ENCODE assay signal across 8 mouse cellular contexts in the genomic region with DNA sequence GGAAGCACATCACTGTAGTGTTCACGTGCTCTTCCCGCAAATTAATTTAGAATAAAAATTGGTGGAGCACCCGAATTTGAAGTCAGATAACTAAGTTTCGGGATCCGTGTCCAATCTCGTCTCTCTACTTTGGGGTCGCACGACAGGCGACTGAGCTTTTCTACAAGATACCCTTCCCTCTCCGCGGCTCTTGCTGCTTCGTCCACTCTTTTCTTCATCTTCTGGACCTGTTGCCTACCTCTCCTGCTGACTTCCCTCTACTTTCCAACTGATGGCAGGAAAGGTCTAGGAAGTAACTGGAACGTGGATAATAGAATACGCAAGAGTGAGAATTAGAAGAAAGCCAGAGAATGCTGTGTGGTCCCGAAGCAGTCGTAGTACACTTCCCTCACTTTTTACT. TPM values are rescaled to one million over a fixed set of nuclear protein-coding genes. Genes with fewer than 3 reads are reported as not detected.
DNase-seq lines count a peak whose midpoint lies in the region; ATAC-seq and TF ChIP-seq lines count a peak whose summit lies in the region.

No protein-coding gene starts in this region.

- no peak for TF ChIP-seq CTCF in heart, adult 2 months (IDR thresholded peaks at IDR 0.05)
- no peak for TF ChIP-seq CTCF in E14TG2a.4 (conservative IDR thresholded peaks at IDR 0.05; ENCODE audit: low read length)
- TF ChIP-seq CTCF in forebrain, postnatal 0 days (IDR thresholded peaks at IDR 0.05; ENCODE audit: low read depth): no peak
- no peak for TF ChIP-seq CTCF in liver, embryonic 14.5 days (IDR thresholded peaks at IDR 0.05; ENCODE audit: low read depth)

- H3K27me3 ChIP-seq in heart, adult 2 months (ENCODE audit: control insufficient read depth, insufficient read depth, low read length): no peaks in the 10 kb centered on the region
- H3K27me3 ChIP-seq in E14TG2a.4 (ENCODE audit: insufficient read depth, low read length): 0 out of 2 replicates have a peak, but pooled peaks cover 3% of the 10 kb centered on the region
- peaks cover 66% of the 10 kb centered on the region for H3K27me3 ChIP-seq in forebrain, postnatal 0 days (ENCODE audit: insufficient read depth, low read length)
- peaks cover 2% of the 10 kb centered on the region; the same call in 1 of the 2 replicates for H3K27me3 ChIP-seq in liver, embryonic 14.5 days (ENCODE audit: control insufficient read depth, insufficient read depth, low read length)

- no peak for TF ChIP-seq POLR2A in heart, adult 2 months (IDR thresholded peaks at IDR 0.05; ENCODE audit: insufficient read depth, low read depth, low read length)

- no peak for TF ChIP-seq EP300 in heart, adult 2 months (IDR thresholded peaks at IDR 0.05; ENCODE audit: insufficient read depth, low read depth, low read length)
- TF ChIP-seq EP300 in liver, embryonic 14.5 days (IDR thresholded peaks at IDR 0.05; ENCODE audit: low read depth): no peak

- intact Hi-C loops in heart, adult 2 months (cut with DNase I): loop anchor here (2.0 to 10.0 kb wide), 4 partner anchors 23 to 203 kb away; a partner anchor contains a TSS

- ATAC-seq in forebrain, postnatal 0 days: no peak
- ATAC-seq in liver, embryonic 14.5 days (ENCODE audit: insufficient read depth): no peak
- ATAC-seq in cerebellum, adult (ENCODE audit: insufficient number of reproducible peaks, low FRiP score, low TSS enrichment): no peak

- WGBS in heart, adult 2 months: 16% methylated on average over 16 of the region's 16 CpGs
- WGBS in forebrain, postnatal 0 days: 2% methylated on average over 16 of the region's 16 CpGs
- WGBS in liver, embryonic 14.5 days (ENCODE audit: insufficient replicate concordance): under 1% methylated on average over 16 of the region's 16 CpGs

- H3K9ac ChIP-seq in heart, adult 2 months (ENCODE audit: low read depth, low read length): no peak overlapping the region
- no peak overlapping the region for H3K9ac ChIP-seq in forebrain, postnatal 0 days
- H3K9ac ChIP-seq in liver, embryonic 14.5 days (replicated peaks): peak overlapping the region; percentile 74

- H3K27ac ChIP-seq in heart, adult 2 months: no peak overlapping the region
- H3K27ac ChIP-seq in forebrain, postnatal 0 days (ENCODE audit: low read depth, low read length): no peak overlapping the region
- no peak overlapping the region for H3K27ac ChIP-seq in liver, embryonic 14.5 days

- DNase-seq in heart, adult 2 months: no peak
- no peak for DNase-seq in heart, adult 9 months (ENCODE audit: low spot score in 2 of 2)
- DNase-seq in forebrain, postnatal 0 days: no peak
- no peak for DNase-seq in liver, embryonic 14.5 days (ENCODE audit: low read depth in 3 of 3, low spot score in 3 of 3)
- no peak for DNase-seq in layer of hippocampus, postnatal 36 days
- DNase-seq in right cerebral cortex, postnatal 36 days (ENCODE audit: low spot score in 2 of 2): no peak

- H3K4me3 ChIP-seq in heart, adult 2 months: peak overlapping the region; percentile 55
- peak overlapping the region; percentile 84 for H3K4me3 ChIP-seq in E14TG2a.4 (replicated peaks; ENCODE audit: low read length)
- H3K4me3 ChIP-seq in forebrain, postnatal 0 days (ENCODE audit: low read depth, low read length): peak overlapping the region; percentile 35
- peak overlapping the region; percentile 71 to 78 for H3K4me3 ChIP-seq in liver, embryonic 14.5 days (ENCODE audit: insufficient read depth in 1 of 2, low read depth in 2 of 2, low read length in 2 of 2)

- peaks cover 2% of the 10 kb centered on the region; the same call in 1 of the 2 replicates for H3K4me1 ChIP-seq in heart, adult 2 months (ENCODE audit: control insufficient read depth, insufficient read depth, low read length)
- H3K4me1 ChIP-seq in E14TG2a.4 (replicated peaks; ENCODE audit: low read depth, low read length): peaks cover 42% of the 10 kb centered on the region
- peaks cover 3% of the 10 kb centered on the region; the same call in 1 of the 2 replicates for H3K4me1 ChIP-seq in forebrain, postnatal 0 days (ENCODE audit: insufficient read depth)
- H3K4me1 ChIP-seq in liver, embryonic 14.5 days (replicated peaks; ENCODE audit: control insufficient read depth in 2 of 2, insufficient read depth in 2 of 2, low read length in 1 of 2): peaks cover 6 to 30% of the 10 kb centered on the region in 2 experiments; a peak in 3 of 4 replicates

- H3K79me2 ChIP-seq in heart, adult 2 months (replicated peaks; ENCODE audit: control insufficient read depth, insufficient read depth, low read length): no peaks in the 10 kb centered on the region

- H3K36me3 ChIP-seq in heart, adult 2 months (ENCODE audit: control insufficient read depth, insufficient read depth, low read length): no peaks in the 10 kb centered on the region
- no peaks in the 10 kb centered on the region for H3K36me3 ChIP-seq in E14TG2a.4 (ENCODE audit: insufficient read depth, low read length)
- H3K36me3 ChIP-seq in forebrain, postnatal 0 days (ENCODE audit: insufficient read depth): no peaks in the 10 kb centered on the region
- no peaks in the 10 kb centered on the region for H3K36me3 ChIP-seq in liver, embryonic 14.5 days (replicated peaks; ENCODE audit: control insufficient read depth, insufficient read depth, low read depth)

- peak overlapping the region; percentile 38 for H3K4me2 ChIP-seq in forebrain, postnatal 0 days (ENCODE audit: low read depth)
- H3K4me2 ChIP-seq in liver, embryonic 14.5 days (ENCODE audit: low read depth): peak overlapping the region; percentile 88

- H3K9me3 ChIP-seq in E14TG2a.4 (ENCODE audit: low read length): no peaks in the 10 kb centered on the region
- H3K9me3 ChIP-seq in forebrain, postnatal 0 days (ENCODE audit: low read length): no peaks in the 10 kb centered on the region
- no peaks in the 10 kb centered on the region for H3K9me3 ChIP-seq in liver, embryonic 14.5 days (ENCODE audit: control insufficient read depth, low read length)

RNA-seq across cellular contexts. Expression of a gene that starts 26.9 kb away (rescaled TPM):
- under 1 TPM; 0.70 to 0.73 TPM for total RNA-seq in heart, adult 2 months (2021)
- polyA plus RNA-seq in heart, adult 2 months (2012; rRNA removed): 0.35 and 0.43 TPM in 2 replicates
- total RNA-seq in forebrain, postnatal 0 days (2014; rRNA removed): 20.7 and 21.6 TPM in 2 replicates
- polyA plus RNA-seq in forebrain, postnatal 0 days (2015; fragmentation: Nextera tagmentation; extraction: Ambion mirVana): 15.3 and 17.2 TPM in 2 replicates
- 0.30 and 0.41 TPM in 2 replicates for polyA plus RNA-seq in liver, embryonic 14.5 days (2012; rRNA removed)
- 0.50 and 0.82 TPM in 2 replicates for polyA plus RNA-seq in liver, embryonic 14.5 days (2014; fragmentation: Nextera tagmentation; extraction: Ambion mirVana)
- total RNA-seq in layer of hippocampus, postnatal 36 days (2021): 1 to 10 TPM; 2.6 to 5.2 TPM
